Mouse (Mus musculus) left cerebral cortex, adult 11 months (tissue): ENCODE data around the gene Rabl6.
"Not testable (repeated sequence)": the region's sequence is repeated elsewhere in the genome, so short reads cannot be mapped to it uniquely, and the experiment has no call there.

Experiments
- DNase-seq: peaks from one replicate; pipeline ENCODE4 v3.0.0; 2022; ENCODE audit warnings: low spot score

The Rabl6 gene

DNA sequence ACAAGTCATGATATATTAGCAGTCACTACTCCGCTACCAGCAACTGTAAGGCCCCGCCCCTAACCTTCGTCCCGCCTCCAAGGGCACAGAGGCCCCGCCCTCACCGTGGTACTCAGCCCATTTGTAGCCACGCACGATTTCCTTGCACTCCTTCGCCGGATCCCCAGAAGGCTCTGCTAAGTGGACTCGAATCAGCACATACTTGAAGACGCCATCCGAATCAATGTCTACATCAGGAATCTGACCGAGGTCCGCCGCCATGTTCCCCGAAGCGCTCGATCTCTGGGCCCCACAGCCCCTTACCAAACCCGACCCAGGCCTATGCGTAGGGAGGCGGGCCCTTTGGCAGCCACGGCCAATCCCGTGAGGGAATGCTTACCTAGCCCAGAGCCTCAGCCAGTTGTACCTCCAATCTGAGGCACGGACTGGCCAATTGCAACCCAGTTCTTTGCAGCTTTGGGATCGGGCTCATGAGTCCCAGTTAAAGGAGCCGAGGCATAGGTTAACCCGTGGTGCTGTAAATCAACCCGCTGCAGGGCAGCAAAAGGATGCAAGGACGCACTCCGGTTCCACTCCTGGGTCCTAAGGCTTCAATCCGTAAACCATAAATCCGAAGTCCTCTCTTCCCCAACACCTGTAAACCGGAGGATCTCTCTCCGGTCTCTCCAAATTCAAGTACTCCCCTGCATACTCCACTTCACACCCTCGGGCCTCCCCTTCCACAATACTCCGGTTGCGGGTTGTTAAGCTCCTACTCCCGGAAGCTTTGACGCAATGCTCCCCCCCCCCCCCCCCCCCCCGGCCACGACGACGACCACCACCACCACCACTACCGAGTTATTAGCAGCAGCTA lies 33.5 kb downstream of the Rabl6 start, which contains the start of the genes Mamdc4 and Phpt1:
TSS of gene Mamdc4 (minus strand) at position 267 of the 853 bp plus-strand sequence.
TSS of gene Phpt1 (minus strand) at position 646 of the 853 bp plus-strand sequence.
- DNase-seq: peak; percentile 96

DNA sequence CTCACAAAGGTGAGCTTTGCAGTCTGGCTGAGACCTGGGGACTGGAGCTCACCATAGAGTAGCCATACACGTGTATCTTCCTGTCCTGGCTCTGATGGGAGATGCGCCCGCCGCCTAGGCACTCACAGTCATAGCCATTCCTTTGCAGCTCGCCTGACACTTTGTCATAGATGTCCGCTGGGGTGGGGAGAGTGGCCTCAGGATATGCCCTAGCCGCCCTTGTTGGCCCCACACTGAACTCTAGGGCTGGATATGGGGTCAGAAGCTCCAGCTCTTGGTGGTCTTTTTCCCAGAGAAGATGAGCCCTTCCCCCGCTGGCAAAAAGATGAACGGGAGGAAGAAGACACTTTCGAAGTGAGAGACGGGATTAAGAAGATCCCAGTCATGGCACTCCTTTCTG lies 34.2 kb downstream of the Rabl6 start:
- no peak for DNase-seq

DNA sequence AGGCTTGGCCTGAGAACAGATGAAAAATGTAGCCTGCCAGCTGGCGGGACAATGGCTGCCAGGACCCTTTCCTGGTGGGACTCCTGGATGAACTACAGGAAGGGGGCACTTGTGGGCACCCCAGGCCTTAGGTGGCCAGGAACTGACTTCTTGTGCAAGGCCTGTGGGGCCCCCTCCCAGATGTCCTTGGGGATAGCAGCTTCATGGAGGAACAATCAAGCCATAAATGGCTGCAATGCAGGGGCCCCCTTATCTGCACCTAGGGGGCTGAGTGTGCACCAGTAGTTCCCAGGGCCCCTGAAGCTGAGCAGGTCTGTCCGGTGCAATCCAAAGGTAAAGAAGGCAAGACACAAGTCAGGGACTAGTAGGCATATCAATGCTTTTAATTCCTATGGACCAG lies 35.3 kb downstream of the Rabl6 start:
- no peak for DNase-seq

DNA sequence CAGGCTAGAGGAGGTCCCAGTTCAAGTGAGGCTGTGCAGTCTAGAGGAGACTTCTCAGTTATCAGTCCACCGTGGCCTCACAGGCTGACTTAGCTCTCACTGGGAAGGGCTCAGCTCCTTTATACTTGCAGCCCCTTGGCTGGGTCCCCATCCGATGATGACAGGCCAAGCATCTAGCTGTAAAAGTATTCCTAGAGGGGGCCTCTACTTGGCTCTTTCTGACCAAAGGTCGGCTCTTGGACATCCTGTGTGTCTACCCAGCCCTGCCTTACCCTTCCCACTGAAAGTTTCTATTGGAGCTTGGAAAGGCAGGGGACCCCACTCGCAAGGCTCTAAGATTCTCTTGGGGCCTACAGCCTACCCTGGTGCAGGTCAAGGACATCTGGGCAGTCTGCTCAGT lies 37.1 kb downstream of the Rabl6 start:
- no peak for DNase-seq

DNA sequence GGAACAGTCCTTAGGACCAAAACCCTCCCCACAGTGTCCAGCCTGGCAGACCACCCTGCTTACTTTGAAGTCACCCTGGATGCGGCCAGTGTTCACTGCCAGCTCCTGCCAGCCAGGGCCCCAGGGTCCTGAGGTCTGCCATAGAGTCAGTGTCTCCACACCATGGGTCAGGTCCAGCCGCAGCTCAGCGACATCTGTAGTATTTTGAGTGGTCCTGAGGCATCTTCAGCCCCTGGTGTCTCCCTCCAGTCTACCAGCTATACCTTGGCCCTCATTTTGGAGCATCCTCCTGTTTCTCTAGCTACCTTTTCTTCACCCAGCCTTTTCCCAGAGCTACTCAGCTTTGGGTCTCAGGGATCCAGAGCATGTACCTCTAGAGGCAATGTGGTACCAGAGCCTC lies 39.0 kb downstream of the Rabl6 start:
- no peak for DNase-seq

DNA sequence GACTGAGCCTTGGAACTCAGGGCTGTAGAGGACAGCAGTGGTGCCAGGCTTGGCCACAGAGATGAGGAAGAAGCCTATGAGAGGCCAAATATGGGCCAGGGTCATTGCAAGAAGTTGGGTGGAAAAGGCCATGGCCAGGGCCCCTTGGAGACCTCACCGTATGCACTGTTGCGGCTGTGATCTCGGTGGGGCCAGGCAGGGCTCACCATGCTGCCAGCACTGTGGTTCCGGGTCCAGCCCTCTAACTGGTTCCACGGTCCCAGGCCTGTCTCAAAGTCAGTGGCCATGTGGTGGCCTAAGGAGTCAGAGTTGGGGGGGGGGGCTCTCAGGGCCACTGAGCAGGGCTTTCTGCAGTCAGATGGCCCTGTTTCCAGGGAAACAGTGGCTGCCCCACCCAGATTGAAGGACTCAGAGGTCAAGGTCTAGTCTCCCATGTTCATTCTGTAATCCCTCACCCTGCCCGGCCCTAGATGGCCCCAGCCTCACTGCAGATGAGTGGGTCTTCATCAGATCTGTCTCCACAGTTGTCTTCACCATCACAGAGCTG lies 39.8 kb downstream of the Rabl6 start:
- DNase-seq: no peak

DNA sequence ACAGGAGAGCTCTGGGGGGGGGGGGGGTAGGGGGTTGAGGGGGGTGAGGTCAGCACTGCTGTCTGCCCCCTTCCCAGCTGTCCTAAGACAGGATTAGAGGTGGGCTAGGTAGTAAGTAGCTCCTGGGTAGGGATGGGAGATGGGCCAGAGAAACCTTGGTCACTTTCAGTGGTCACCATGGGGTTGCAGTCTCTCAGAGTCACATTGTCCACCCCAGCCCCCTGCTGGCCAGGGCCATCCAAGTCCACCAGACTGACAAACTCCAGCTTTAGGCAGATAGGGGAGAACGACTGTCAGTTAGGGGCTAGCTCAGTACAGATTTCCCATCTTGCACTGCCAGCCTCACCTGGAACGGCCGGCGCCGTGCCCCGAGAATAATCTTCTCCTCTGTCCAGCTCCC lies 41.8 kb downstream of the Rabl6 start:
- DNase-seq: no peak

DNA sequence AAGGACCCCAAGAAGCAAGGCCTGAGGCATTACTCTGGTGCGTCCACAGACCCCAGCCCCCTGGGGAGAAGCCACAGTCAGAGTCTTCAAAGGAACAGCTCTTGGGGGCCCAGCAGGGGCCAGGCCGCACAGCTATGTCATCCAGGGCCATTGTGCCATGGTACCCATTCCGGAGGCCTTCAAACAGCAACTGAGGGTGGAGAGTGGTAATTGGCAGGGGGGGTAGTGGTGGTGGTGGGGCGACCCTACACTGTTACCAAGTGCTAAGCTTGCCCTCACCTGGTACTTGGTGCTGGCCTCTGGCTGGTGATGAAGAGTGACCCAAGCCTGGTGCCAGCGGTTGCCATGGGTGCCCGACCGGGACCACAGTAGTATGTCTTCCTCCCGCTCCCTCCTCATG lies 42.6 kb downstream of the Rabl6 start:
- DNase-seq: no peak

DNA sequence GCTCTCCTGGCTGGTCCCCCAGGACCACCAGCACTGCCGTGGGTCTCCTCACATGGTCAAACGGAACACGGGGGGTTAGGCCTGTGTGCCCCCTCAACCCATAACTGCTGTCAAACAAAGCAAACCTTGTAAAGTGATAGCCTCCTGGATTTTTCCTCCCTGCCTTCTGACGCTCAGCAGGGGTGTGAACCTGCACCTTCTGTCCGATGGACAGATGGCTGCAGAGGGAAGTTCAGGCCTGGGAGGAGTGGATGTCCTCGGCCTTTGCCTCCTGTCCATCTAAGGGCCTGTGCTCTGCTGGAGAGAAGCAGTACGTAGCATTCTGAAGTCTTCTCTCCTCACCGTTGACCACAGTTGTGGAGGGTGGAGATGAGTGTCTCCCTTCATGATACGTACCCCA lies 46.4 kb downstream of the Rabl6 start:
- no peak for DNase-seq

DNA sequence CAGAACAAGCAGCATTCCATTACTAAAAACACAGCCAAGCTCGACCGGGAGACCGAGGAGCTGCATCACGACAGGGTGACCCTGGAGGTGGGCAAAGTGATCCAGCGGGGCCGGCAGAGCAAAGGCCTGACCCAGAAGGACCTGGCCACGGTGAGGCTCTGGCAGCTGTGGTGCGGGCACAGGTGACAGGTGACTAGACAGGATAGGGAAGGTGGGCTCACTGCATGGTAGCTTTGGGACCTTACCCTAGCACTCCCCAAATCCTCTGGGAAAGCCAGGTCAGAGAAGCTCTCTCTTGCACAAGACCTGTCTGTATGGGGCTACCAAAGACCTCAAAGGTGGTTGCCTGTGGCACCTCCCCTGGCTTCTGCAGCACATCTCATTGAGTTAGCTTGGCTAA lies 47.8 kb downstream of the Rabl6 start:
- DNase-seq: no peak

DNA sequence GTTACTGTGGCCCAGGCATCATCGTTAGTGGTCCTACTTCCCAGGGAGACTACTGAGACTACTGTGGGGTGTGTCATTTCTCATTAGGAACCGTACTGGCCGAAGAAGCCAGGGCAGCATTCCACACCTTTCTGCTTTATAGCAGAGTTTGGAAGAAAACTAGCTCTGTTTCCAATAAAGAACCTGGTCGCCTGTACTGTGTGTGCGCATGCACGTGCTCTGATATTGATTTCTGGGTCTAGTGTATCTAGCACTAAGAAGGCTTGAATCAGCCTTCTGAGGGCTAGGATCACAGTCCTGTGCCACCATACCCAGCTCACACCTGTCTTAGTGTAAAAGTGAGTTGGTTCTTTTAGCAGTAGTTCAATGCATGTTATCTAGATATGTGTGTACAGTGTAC lies 49.5 kb downstream of the Rabl6 start:
- DNase-seq: no peak

DNA sequence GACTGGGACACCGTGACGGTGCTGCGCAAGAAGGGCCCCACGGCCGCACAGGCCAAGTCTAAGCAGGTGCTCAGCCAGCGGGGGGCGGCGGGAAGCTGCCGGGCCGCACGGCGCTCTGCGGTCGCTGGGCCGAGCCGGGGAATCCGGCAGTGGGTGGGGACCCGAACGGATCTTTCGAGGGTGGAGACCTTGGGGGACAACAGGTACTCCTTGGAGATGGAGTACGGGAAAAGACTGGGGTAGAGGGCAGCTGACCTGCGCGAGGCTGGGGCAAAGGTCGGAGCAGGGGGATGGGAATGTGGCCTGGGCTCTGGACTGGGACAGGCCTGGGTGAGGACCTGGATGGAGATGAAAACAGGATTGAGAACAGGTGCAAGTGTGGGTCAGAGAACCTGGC lies 50.4 kb downstream of the Rabl6 start:
- DNase-seq: no peak

DNA sequence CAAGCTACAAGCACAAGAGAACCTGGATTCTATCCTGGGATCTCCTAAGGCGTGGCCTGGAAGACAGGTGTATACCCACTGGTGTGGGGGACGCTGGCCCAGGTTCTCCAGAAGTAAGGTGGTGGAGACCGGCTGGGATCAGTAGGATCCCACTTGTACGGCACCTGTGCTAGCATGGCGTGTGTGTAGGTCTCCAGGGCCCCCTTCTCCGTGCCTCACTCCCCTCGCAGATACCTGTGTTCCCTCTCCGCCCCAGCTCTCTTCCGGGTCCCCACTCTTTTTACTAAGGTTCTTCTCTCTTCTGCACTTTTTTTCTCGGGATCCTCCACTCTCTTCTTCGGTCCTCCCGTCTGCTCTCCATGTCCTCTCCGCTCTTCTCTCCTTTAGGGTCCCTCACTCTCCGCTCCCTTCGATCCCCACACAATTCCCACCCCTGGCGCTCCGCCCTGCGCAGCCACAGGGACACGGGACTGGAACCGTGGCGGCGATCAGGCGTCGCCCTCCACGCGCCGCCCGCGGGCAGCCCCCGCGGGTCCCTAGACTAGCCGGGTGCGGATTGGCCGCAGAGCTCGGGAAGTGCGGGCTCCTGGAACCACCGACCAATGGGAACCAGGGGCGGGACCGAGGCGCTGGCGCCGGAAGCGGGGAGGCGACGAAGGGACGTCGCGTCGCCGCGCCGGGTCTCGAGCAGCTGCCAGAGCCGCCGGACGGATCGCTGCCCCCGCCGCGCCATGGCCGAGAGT lies 50.9 kb downstream of the Rabl6 start, which contains the start of gene Edf1:
TSS of gene Edf1 (plus strand) at position 627 of the 743 bp plus-strand sequence.
- DNase-seq: peak; percentile 86

DNA sequence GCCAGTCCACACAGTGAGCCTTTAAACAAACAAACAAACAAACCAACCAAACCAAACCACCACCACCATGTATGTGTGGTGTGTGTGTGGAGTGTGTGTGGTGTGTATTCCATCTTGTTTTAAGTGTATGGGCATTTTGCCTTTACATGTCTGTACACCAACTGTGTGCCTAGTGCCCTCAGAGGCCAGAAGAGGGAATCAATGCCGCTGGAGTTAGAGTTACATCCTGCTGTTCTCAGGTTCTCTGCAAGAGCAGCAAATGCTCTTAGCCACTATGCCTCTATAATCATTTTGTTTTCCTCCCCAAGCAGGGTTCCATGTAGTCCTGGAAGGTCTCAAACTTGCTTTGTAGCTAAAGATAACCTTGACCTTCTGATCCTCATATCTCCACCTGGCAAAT lies 52.0 kb downstream of the Rabl6 start:
- DNase-seq: no peak

DNA sequence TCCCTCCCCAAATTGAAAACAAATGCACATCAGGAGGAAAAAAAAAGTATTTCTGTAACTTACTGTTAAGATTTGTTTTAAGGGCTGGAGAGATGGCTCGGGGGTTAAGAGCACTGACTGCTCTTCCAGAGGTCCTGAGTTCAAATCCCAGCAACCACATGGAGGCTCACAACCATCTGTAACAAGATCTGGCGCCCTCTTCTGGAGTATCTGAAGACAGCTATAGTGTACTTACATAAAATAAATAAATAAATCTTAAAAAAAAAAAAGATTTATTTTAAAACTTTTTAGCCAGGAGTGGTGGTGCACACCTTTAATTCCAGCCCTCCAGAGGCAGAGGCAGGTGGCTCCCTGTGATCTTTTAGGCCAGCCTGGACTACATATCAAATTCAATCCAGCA lies 52.8 kb downstream of the Rabl6 start:
- not testable (repeated sequence) for DNase-seq

DNA sequence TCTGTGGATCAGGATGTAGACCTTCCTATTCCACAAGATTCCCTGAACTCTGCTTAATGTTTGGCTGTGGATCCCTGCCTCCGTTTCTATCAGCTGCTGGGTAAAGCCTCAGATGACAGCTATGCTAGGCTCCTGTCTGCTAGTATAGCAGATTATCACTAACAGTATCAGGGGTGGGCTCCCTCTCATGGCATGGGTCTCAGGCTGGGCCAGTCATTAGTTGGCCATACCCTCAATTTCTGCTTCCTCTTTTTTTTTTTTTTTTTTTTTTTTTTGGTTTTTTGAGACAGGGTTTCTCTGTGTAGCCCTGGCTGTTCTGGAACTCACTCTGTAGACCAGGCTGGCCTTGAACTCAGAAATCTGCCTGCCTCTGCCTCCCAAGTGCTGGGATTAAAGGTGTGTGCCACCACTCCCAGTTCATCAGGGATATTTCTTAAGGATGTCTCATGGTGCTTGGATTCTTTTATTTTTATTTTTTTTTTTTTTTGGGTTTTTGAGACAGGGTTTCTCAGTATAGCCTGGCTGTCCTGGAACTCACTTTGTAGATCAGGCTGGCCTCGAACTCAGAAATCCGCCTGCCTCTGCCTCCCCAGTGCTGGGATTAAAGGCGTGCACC lies 55.0 kb downstream of the Rabl6 start:
- DNase-seq: not testable (repeated sequence)

DNA sequence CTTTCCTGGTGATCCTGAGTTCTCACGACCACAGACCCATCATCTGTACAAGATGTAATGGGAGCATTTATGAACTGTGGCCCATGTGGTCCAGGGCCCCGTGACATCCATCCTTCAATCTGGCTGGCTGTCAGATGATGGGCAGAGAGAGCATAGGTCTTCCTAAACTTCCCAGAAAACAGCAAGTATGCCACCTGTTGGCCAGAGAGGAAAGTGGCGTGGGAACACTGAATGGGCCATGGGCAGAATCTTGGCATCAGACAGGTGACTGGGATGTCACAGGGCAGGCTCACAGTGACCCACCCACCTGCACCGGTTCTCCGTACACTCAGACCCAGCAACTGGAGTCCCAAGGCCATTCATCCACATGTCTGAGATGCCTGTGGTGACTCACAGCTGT lies 57.1 kb downstream of the Rabl6 start:
- DNase-seq: no peak

DNA sequence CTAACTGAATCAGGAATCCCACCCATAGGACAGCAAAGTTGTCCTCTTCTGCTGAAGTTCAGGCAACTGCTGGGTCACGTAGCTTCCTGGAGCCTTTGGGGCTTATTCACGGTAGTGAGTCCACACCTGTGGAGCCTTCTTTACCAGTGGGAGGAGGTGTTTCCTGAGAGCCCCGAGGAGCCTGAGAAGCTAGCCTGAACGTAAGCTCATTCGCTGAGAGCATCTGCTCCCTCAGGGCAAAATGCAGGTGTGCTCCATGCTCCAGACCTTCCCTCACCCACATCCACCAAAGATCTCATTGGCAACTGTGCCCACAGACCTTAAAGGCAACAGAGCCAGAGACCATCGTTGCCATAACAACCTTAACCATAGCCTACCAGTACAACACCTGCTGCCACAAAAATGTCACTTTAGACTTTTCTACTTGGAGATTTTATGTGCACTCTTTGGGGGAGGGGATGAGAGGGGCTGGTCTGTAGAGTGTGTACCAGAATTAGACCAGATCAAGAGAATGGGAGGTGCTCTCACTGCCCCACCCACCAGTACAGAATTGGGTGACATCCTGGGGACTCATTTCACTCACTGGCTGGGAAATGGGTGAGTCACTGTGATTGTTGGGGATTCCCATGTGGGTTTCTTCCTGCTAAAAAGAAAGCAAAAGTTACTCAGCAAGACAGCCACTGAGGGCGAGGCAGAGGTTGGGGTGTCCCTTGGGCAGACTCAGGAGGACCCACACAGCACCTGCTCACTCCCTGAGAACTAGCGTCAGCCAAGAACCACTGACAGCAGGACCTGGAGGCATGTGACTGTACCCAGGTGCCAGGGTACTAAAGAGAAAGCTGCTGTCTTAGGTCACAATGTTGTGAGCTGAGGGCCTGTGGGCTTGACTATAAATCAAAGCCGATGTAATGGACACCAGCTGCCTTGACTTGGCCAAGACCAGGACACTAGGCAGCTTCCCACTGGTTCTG lies 59.0 kb downstream of the Rabl6 start:
- DNase-seq: no peak

DNA sequence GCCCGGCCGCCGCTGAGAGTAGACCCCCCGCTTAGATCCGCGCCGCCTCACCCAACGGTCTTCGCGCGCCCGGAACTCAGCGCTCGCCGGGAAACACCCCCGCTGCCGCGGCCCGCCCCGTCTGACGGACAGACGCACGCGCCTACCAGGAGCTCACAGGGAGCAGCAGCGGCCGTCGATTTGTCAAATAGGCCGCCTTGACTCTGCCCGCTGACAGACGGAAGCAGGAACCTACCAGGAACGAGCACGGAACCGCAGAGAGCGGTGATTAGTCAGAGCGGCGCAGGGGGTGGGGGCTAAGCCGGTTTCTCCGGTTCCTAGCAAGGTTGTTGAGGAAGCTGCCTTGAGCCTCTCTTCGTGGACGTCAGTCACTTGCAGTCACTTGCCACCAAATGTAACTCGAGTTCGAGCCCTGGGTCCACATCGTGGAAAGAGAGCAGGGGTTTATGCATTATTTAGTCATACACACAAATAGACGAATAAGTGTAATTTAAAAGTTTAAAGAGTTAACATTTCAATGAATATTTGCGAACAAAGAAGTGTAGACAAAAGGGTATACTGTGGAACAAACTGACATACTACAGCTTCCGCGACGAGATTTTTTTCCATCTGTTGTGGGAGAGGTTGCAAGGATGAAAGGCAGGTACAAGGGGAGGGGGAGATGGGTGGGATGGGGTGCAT lies 61.4 kb downstream of the Rabl6 start, which contains the start of gene Traf2:
TSS of gene Traf2 (minus strand) at position 130 of the 681 bp plus-strand sequence.
- DNase-seq: peak; percentile 98

DNA sequence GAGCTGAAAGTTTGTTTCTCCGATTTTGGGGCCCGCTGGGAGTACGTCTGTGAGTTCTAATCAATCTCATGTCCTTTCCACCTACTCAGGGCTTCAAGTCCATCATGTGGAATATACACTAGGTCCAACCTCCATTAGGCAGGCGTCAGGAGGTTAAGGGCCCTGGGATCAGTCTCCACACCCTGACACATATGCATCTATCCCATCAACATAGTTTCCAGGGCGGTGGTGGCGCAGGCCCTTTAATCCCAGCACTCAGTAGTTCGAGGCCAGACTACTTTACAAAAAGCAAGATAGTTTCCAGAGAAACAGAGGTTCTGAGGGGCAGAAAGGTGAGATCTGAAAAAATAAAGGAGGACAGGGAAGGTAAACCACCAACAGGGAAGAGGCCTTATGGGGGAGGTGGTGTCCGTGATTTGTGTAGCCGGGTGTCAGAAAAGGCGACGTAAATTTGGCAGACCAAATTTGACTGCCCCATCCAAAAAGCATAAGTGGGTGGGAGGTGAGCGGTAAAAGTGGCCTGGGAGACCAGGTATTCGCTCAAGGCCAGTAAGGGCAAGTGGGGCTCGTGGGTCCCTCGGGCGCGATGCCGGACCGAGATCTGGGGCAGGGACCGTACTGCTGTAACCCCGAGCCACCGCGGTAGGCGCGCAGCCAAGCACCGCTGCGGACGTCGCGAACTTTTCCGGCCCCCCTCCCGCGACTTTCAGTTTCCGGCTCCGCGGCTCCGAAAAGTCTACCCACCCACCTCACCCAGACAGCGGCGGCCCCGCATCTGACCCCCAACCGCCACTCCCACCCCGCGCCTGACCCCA lies 62.1 kb downstream of the Rabl6 start:
- DNase-seq: no peak
